Mouse (Mus musculus) mouse trophoblast stem cell (cell line): ENCODE data around the gene Ric8a.

Experiments used
- in situ Hi-C, 2 experiments: fragments of 300-500 bp; cut with MseI, MboI; formaldehyde crosslinking; loops; 2 replicates in 1 of 2; 3 replicates in 1 of 2; pipeline ENCODE4 v1.15.1; 2025

Ric8a gene

GRCm38 (mm10) chr7:140856785-140857549 is at the start of gene Ric8a:
Ric8a (plus strand) TSS chr7:140856957.
- in situ Hi-C loops, result no loop called here

GRCm38 (mm10) chr7:140810496-140810895 is 46.3 kb upstream of the Ric8a start:
- in situ Hi-C loops, result loop anchor here in 1 of 2 experiments (25.0 kb wide), 1 partner anchor 723 kb away; the partner anchor contains the start of genes Caly and Prap1

- in situ Hi-C loops, result loop anchor here in 1 of 2 experiments (25.0 kb wide), 1 partner anchor 724 kb away; the partner anchor contains the start of genes Caly and Prap1
These were observed 45.0 kb upstream of the Ric8a start for GRCm38 (mm10) chr7:140811714-140812113.

GRCm38 (mm10) chr7:140812850-140813249 is 43.9 kb upstream of the Ric8a start:
- in situ Hi-C loops, result loop anchor here in 1 of 2 experiments (25.0 kb wide), 1 partner anchor 726 kb away; the partner anchor contains the start of genes Caly and Prap1

- in situ Hi-C loops, result loop anchor here in 1 of 2 experiments (25.0 kb wide), 1 partner anchor 733 kb away; the partner anchor contains the start of genes Caly and Prap1
These were observed 36.6 kb upstream of the Ric8a start for GRCm38 (mm10) chr7:140820173-140820572.

- in situ Hi-C loops, result loop anchor here in 1 of 2 experiments (25.0 kb wide), 1 partner anchor 734 kb away; the partner anchor contains the start of genes Caly and Prap1
These were observed 35.5 kb upstream of the Ric8a start for GRCm38 (mm10) chr7:140821305-140821652.

GRCm38 (mm10) chr7:140821653-140822329 is 35.0 kb upstream of the Ric8a start, which contains the start of gene Zfp941:
Zfp941 (minus strand) TSS chr7:140822178.
- in situ Hi-C loops, result loop anchor here in 1 of 2 experiments (25.0 kb wide), 1 partner anchor 734 kb away; the partner anchor contains the start of genes Caly and Prap1

GRCm38 (mm10) chr7:140822731-140823130 is 34.0 kb upstream of the Ric8a start:
- in situ Hi-C loops, result loop anchor here in 1 of 2 experiments (25.0 kb wide), 1 partner anchor 735 kb away; the partner anchor contains the start of genes Caly and Prap1

GRCm38 (mm10) chr7:140828171-140828881 is 28.4 kb upstream of the Ric8a start:
- in situ Hi-C loops, result no loop called here

GRCm38 (mm10) chr7:140831447-140831846 is 25.3 kb upstream of the Ric8a start:
- in situ Hi-C loops, result no loop called here

- in situ Hi-C loops, result no loop called here
These were observed 23.4 kb upstream of the Ric8a start for GRCm38 (mm10) chr7:140833341-140833740.

- in situ Hi-C loops, result no loop called here
These were observed 21.6 kb upstream of the Ric8a start, which contains the start of gene Urah for GRCm38 (mm10) chr7:140834968-140835757. Urah (plus strand) TSS chr7:140835018.

- in situ Hi-C loops, result no loop called here
These were observed 21.0 kb upstream of the Ric8a start for GRCm38 (mm10) chr7:140835758-140836087.

GRCm38 (mm10) chr7:140836243-140837115 is 20.3 kb upstream of the Ric8a start:
- in situ Hi-C loops, result no loop called here

GRCm38 (mm10) chr7:140839556-140839955 is 17.2 kb upstream of the Ric8a start:
- in situ Hi-C loops, result no loop called here

GRCm38 (mm10) chr7:140840750-140841735 is 15.7 kb upstream of the Ric8a start:
- in situ Hi-C loops, result loop anchor here in 1 of 2 experiments (5.0 kb wide), 1 partner anchor 61 kb away; the partner anchor contains the start of gene Cox8b

- in situ Hi-C loops, result loop anchor here in 1 of 2 experiments (5.0 kb wide), 1 partner anchor 58 kb away; the partner anchor contains the start of gene Cox8b
These were observed 13.0 kb upstream of the Ric8a start for GRCm38 (mm10) chr7:140843806-140844205.
